Mouse (Mus musculus) mesoderm, embryonic 11.5 days (tissue): ENCODE data around the gene Nckap5.

Source experiments
- DNase-seq: peaks from one replicate; pipeline ENCODE4 v3.0.0-alpha.2; 2012; ENCODE audit warnings: low read depth, low spot score

The Nckap5 gene

DNA sequence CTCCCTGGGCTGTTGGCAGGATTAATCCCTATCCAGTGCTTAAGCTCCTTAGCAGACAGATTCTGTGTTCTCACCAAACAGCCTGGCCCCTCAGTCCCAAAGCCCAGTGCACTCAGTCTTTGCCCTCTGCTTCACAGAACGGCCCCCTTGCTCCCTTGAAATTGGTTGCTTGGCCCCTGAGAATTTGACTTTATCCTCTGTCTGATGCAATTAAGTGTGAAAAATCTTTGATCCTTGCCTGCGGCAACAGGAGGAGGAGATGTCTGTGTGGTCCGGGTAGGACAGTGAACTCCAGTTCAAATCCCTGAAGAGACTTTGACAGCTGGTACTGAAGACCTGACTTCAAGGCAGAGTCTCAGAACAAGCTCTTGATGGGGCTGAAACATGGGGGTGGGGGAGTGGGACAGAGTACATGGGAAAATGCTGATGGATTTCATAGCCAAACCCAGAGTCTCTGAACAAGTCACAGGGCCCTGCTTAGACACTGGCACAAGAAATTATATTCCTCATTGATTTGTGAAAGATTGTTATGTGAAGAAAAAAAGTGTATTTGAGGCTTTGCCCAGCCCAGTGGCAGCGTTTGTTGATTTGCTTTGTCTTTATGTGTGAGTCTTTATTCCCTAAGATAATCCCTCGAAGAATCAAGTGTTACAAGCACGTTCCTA is 65.0 kb downstream of the Nckap5 start:
- no peak for DNase-seq

GRCm38 (mm10) chr1:126764201-126764600 is 66.4 kb downstream of the Nckap5 start:
- no peak for DNase-seq

DNA sequence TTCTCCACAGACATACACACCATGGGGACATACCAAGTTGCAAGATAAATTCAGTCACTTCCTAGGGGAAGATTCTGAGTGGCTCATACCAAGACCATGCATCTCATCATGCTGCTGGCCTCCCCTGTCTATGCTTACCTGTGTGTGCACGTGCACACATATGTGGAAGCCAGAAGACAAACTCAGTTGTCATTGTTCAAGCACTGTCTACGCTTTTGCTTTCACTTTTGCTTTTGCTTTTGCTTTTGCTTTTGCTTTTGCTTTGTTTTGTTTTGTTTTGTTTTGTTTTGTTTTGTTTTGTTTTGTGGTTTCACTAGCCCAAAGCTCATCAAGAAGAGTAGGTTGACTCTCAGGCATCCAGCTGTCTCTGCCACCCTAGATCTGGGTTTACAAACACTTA is 67.4 kb downstream of the Nckap5 start:
- DNase-seq = no peak

- no peak for DNase-seq
Measured at GRCm38 (mm10) chr1:126760386-126760785, 70.2 kb downstream of the Nckap5 start.

DNA sequence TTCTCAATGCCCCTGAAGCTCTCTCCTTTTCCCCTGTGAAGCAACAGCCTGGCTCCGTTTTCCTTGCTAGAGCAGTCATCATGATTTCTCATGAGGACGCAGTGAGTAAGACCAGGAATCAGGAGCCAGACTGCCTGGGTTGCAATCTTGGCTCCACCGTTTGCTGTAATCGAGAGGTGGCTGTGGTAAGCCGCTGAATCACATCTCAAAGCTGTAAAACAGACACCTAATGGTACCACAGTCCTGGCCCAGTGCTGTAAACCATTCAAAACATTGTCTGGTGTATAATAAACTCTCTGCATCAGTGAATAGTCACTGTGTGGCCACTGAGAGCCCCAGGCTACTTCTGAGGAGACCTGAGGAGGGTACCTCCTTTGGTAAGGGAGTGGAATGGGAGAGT is 74.9 kb downstream of the Nckap5 start:
- DNase-seq = no peak

DNA sequence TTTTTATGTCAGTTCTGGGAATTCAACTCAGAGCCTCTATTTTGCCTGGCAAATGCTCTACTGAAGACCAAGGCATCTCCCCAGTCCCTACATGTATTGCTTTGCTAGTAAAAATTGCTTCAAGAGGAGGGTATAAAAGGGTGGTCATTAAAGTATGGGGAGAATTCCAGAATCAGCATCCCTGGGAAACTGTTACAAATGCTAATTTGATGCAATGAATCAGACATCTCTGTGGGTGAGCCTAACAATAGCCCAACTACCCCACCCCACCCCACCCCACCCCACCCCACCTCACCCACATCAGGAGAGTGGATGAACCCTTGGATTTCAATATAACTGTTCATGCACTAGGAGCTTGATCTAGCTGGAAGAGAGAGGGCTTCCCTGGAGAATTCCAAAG is 77.0 kb downstream of the Nckap5 start:
- no peak for DNase-seq

- peak; percentile 44 for DNase-seq
Measured at GRCm38 (mm10) chr1:126752247-126753037, 78.2 kb downstream of the Nckap5 start.

- peak; percentile 50 for DNase-seq
Measured at GRCm38 (mm10) chr1:126751137-126751536, 79.5 kb downstream of the Nckap5 start.

DNA sequence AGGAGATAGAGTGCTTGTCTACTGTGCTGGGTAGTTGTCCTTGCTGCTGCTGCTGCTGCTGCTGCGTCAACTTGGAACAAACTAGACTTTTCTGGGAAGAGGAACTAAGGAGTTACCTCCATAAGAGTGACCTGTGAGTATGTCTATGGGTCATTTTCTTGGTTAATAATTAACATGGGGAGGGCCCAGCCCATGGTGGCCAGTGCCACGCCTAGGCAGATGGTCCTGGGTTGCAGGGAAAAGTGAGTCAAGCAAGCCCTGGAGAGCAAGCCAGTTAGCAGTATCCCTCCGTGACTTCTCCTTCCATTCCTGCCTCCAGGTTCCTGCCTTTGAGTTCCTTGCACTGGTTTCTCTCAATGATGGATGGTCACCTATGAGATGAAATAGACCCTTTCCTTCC is 80.4 kb downstream of the Nckap5 start:
- DNase-seq = no peak

DNA sequence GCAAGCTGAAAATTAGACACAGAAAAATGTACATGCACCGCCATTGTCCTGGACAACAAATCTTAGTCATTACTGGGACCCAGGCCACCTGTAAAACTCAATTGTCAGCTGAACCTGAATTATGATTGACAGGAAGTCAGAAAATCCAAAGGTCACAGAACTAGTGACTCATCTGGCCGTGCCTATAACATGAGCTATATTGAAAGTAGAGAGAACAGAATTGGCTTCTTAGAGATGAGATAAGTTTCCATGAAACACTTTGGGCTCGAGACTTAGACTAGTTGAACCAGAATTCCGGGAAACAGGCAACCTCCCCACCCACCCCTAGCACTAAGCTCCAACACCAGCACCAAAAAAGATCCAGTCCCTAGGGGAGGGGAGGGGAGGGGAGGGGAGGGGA is 82.7 kb downstream of the Nckap5 start:
- no peak for DNase-seq

- DNase-seq = peak; percentile 49
Measured at GRCm38 (mm10) chr1:126745482-126746136, 85.0 kb downstream of the Nckap5 start.

- DNase-seq = peak; percentile 65
Measured at GRCm38 (mm10) chr1:126744631-126745305, 85.8 kb downstream of the Nckap5 start.

DNA sequence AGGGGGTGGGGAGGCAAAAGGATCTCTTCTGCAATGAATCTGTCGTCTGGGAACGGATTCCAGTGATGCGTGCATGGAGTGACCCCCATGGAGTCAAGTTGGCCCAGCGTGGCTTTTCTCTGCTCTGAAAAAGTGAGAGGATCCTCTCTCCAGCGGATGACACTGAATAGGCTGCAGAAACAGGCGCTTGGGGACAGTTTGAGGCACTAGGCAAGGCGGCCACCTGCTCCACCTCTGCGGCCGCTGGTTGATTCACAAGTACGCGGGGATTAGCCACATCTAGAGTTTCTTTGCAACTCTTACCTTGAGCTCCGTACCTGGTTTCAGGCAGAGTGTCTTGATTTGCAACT is 92.3 kb downstream of the Nckap5 start:
- no peak for DNase-seq

- DNase-seq = peak; percentile 69
Measured at GRCm38 (mm10) chr1:126737554-126738290, 92.9 kb downstream of the Nckap5 start.

DNA sequence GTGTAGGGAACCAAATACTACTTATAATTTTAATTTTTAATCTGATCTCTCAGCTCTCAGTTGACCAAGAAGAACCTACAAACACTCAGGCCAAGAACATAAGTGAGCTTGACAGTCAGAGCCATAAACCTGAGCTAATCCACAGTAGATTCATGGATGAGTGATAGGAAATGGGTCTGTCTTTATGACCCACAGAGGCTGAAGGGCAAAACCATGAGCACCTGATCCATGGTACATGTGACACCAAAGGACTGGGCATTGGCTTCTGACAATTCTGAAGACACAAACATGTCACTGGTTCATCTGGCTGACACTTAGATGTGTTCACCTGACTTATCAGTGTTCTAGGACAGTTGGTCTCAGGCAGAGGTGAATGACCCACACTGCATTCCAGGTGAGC is 98.9 kb downstream of the Nckap5 start:
- no peak for DNase-seq

GRCm38 (mm10) chr1:126726400-126727055 is 104.1 kb downstream of the Nckap5 start:
- peak; percentile 39 for DNase-seq

GRCm38 (mm10) chr1:126725628-126726367 is 104.8 kb downstream of the Nckap5 start:
- no peak for DNase-seq

DNA sequence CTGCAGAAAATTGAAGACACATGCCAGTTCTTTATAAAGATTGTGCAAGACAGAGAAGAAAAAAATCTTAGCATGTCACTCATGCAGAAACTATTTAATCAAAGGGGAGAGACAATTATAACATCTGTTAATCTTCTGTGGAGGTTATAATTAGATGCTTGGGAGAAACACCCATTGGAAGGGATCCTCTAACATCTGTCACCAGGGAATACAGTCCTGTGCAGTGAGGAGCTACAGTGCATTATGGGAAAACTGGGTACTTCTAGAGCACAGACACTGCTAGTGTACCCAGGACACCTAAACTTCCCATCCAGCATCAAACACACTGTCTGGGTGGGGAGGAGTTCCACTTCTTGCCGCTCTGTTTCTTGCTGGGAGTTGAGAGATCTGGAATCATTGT is 108.7 kb downstream of the Nckap5 start:
- no peak for DNase-seq

- DNase-seq = no peak
Measured at GRCm38 (mm10) chr1:126719733-126720348, 110.8 kb downstream of the Nckap5 start.

- DNase-seq = no peak
Measured at GRCm38 (mm10) chr1:126706611-126707010, 124.0 kb downstream of the Nckap5 start.
